Mouse (Mus musculus) lung, postnatal 0 days (tissue): ENCODE data around the gene Nav1.

Source experiments
- CTCF ChIP-seq: IDR thresholded peaks from 2 replicates; pipeline ENCODE4 v1.5.1; 2016; ENCODE audit warnings: antibody characterized with exemption, mild to moderate bottlenecking
- EP300 ChIP-seq: IDR thresholded peaks from 2 replicates; pipeline ENCODE4 v1.6.1; 2016; ENCODE audit warnings: antibody characterized with exemption, mild to moderate bottlenecking, control low read depth

DNA sequence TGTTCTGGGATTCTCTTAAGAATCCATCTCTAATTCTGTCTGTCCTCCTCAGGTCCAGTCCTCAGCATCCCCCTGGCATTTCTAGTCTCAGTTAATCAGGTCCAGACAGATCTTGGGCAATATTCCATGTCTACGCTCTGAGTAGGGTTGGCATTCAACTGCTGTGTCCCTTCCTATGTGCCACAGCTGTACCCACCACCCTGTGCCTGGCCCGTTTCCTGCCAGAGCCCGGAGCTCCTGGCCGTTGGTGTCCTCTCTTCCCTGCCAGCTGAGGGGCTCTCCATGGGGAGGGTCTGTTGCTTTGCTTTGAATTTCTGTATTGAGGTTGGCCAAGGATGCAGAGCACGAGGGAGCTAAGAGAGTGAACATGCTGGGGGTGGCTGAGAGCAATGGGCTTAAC is 41.3 kb downstream of the Nav1 start:
- TF ChIP-seq CTCF (no peak), EP300 (no peak)
